Mouse (Mus musculus): Measurements from ENCODE around the gene Pla2g2f.

Gene Pla2g2f

DNA sequence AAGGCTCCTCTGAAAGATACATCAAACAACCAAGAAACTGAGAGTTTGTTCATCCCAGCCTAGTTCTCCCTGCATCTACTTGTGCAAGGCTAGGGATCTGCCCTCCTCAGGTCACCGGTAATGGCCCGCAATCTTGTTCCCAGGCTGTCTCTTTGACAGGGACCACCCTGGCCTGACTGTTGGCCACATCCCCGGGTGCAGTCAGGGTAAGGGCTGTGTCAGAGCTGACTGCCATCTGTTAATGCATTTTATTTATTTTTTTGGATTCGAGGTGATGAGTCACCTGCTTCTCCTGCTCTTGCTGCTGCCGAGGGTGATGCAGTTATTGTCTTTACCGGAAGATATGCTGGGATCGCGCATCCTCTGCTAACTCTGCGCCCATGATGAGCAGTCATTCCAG, 40.7 kb downstream of the Pla2g2f start:
- DNase-seq (ENCODE audit: low read depth, low spot score) = no peak

DNA sequence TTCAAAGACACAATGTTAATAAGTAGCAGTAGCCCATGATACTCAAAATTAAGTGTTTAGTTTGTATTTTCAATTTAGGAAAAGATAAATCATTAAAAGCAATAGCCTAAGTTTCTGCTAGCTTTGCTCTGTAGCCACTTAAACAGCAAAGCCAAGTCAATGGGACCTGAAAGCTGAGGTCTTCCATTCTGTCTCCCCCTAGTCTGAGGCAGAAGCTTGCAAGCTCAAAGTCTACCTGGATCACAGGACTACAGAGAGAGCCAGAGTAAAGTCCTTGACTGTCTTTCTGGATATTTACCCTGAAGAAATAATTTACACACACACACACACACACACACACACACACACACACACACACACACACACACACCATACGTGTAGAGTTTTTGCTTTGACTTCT, 43.2 kb downstream of the Pla2g2f start:
- no peak for DNase-seq (ENCODE audit: low read depth, low spot score)

DNA sequence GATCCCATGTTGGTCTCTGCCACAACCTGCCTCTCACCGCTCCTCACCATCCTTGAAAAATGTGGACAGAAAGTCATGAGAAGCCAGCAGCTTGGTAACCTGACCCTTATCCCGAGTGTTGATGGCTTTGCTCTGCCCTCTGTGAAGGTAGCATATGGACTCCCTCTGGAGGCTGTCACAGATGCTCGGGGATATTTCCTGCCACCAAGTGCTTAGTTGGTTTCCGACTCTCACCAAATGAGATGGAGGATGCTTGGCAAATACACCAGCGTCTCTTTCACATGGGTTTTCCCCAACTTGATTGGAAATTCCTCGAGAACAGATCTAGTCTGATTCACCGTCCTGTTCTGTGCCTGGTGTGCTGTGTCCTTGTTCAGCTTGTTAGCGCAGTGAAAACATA, 44.8 kb downstream of the Pla2g2f start:
- DNase-seq (ENCODE audit: low read depth, low spot score) = no peak

DNA sequence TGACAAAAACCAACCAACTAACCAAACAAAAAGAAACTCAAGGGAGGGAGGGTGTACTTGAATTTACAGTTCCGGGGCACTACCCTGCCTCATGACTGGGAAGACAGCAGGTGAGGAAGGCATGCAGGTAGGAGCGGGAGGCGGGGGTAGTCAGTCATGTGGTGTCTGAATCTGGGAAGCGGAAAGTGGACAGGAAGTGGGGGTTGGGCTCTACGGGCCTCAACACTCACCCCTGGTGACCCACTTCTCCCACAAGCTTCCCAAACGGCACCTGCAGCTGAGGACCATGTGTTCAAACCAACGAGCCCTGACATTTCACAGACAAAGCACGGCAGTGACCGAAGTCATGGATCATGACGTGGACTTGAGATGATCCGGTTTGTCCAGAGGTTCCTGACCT, 45.3 kb downstream of the Pla2g2f start:
- no peak for DNase-seq (ENCODE audit: low read depth, low spot score)

DNA sequence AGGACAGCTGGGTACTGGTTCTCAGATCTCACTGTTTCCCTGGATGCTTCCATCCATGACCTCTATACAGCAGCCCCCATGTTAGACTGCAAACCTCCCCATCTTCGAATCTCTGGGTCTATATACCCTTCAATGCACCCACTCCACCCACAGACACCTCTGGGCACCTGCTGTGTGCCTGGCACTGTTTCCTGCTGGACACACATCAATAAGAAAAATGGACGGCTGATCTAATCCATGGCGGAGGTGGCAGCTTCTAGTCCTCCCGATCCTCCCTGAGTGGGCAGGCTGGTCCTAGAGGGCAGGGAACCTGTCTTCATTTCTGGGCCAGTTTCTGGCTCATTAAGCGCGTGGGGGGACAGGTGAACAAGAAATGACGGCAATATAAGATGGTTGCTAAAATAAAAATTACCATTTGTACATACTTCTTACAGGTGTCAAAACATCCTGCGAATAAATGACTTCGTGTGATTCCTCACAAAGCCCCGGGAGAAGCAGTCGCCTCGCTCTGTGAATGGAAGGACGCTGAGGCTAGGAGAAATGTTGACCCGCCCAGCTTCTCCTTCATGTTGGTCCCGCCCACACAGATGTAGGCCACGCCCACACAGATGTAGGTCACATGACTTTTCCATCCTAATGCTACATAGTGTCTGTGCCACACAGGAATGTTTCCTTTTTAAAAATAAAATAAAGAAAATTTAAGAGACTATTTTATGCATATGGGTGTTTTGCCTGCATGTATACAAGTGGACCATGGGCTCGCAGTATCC, 46.2 kb downstream of the Pla2g2f start:
- no peak for DNase-seq (ENCODE audit: low read depth, low spot score)

DNA sequence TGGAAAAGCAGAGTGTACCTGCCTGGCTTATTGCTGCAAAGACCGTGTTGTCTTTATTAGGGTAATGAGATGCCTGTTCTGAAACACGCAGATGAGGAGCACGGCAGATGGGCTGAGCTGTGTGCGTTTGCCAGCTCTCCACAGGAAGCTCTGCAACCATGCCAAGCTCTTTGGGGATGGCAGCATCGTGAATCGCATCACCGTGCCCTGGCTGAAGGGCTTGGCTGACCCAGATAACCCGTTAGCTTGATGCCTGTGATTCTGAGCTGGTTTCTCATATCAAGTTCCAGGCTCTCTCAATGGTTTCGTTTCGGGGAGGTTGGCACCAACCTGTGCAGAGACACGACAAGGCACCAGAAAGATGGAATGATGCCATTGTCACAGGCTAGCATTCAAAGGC, 46.8 kb downstream of the Pla2g2f start:
- DNase-seq (ENCODE audit: low read depth, low spot score) = no peak

DNA sequence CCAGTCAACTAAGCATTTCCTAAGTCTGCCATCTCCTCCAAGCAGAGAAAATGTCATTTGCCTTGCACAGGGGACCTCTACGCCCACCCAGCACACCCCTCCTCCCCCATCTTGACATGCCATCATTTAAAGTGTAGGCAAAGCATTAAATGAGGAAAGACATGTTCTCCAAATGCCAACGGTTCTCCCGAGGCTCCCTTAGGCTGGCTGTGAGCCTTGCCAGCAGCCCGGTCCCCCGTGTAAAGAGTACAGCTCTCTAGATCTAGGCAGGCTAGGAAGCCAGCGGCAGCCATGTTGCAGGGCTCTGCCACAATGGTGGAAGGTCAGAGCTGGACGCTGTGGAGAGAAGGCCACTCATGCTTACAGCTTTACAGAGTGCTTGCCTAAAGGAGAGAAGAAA, 47.5 kb downstream of the Pla2g2f start:
- DNase-seq (ENCODE audit: low read depth, low spot score) = no peak

DNA sequence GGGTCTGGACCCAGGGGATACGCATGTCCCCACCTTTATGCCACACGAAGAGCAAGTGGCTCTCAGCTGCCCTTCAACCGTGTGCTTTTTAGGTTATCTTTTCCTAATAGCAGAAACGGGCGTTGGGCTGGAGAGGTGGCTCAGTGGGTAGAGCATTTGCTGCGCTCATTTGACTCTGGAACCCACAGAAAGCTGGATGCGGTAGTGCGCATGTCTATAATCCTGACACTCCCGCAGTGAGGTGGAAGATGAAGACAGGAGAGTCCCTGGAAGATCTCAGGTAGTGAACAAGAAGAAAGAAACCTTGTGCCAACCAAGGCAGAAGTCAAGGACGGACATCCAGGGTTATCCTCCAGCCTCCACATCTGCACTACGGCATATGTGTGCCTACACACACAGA, 48.2 kb downstream of the Pla2g2f start:
- DNase-seq (ENCODE audit: low read depth, low spot score) = no peak

DNA sequence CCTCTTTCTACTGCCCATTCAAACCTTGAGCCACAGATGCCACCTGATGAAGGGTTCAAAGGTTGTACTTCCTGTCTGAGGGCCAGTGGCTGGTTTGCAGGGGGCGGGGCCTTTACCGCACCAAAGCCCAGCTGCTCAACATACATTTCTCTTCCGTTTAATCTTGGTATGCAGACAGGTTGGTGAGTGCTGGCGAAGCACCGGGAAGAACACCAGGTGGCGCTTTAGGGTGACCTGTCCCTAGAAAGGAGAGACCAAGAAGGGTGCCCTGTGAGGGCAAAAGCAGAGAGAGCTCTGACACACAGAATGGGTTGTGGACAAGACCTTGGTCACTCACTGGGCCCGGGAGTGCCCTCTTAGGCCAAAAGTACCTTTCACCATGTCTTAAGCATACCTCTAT, 48.8 kb downstream of the Pla2g2f start:
- peak; percentile 34 for DNase-seq (ENCODE audit: low read depth, low spot score)

DNA sequence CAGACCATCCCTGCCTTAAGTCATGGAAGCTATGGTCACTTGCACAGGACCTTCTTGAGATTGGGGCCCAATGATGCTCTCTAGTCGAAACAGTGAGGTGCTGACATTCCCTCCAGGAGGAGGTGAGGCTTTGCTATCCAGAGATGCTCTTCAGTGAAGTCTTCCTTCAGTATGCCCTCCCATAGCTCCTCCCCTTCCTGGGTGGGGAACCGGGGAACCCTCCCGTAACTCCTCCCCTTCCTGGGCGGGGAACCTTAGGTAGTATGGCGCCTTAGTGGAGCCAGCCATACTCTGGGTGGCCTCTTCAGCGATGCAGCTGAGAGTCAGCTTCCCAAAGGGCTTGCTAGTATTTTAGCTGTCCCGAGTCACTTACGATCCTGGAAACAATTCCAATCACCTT, 50.8 kb downstream of the Pla2g2f start:
- no peak for DNase-seq (ENCODE audit: low read depth, low spot score)

DNA sequence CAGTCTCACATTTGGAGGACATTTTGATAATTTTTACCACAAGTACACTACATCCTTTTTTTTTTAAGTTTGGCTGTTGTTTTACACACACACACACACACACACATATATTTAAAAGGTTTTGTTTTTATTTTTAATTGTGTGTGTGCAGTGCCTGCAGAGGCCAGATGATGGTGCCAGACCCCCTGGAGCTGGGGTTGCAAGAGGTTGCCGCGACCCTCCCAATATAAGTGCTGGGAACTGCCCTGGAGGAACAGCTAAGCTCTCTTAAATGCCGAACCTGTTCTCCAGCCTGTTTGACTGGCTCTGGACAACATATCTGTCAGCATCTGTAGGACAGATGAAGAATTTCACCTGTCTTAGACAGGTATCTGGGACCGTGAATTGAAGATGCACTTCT, 53.3 kb downstream of the Pla2g2f start:
- DNase-seq (ENCODE audit: low read depth, low spot score) = no peak

DNA sequence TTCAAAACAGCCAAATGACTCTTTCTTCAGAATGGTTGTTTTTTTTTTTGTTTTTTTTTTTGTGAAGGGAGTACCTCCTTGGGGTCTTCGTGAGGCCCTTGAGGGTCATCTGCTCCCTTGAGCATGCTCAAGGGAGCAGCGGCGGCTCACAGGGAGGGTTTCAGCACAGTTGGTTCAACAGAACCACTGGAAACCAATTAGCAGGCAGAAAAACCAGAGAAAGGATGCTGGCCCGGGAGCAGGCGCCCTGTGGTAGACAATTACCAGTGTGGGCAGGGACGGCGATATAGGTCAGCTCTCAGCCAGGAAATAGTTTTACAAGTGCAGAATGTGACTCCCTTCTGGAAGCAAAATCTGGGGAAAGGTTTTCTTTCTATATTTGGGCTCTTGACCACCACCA, 53.8 kb downstream of the Pla2g2f start:
- no peak for DNase-seq (ENCODE audit: low read depth, low spot score)

DNA sequence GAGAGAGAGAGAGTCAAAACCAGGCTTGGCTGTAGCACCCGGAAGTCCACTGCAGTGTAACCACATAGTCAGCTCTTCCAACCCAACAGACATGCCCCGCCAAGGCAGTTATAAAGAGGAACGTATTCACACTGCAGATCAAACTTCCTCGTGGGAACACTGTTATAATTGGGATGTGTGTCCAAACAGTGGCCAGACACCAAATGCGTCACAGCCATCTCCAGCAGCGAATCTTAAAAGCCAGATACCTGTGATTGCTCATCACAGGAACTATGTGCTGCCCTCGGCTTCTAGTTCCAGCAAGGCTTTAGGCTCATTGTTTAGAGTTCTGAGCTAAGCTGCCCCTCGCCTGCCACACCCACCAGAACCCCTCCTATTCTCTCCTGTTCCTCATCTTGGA, 54.9 kb downstream of the Pla2g2f start:
- no peak for DNase-seq (ENCODE audit: low read depth, low spot score)

DNA sequence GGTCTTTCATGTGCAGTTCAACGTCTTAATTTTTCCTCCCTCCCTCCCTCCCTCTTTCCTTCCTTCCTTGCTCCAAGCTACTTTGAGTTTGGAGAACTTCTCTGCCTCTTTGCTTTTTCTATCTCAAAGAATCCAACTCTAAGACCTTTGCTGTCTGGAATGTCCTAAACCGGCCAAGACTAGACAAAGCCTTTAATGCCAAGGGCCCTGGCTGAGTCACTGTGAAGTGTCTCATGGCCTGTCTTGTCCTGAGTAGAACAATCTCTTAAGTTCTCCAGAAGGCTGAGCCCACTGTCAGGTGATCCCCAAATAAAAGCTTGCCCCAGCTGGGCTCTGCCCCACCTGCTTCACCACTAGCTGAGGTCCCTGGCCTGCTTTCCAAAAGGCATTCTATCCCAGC, 55.4 kb downstream of the Pla2g2f start:
- no peak for DNase-seq (ENCODE audit: low read depth, low spot score)

DNA sequence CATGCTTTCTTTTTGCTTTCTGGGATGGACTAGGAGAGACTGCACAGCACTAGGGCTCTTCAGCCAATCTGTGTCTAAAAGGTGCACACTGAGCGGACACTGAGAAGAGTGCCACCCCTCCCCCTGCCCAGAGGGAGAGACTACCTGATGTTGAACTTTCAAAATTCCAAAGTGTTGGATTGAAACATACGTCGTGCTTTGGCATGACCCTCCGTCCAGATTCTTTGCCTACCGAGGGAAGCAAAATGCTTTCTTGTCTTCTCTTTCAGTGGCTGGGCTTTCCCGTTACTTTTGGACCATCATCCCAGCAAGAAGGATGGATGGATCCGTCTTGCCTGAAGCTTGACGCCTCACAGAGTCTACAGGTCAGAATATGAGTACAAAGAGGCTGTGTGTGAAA, 56.3 kb downstream of the Pla2g2f start:
- DNase-seq (ENCODE audit: low read depth, low spot score) = no peak

Measured in CD4-positive, CD25-positive, alpha-beta regulatory T cell, adult 2 months (primary cell).